Mouse (Mus musculus) lung, adult 2 months (tissue): ENCODE measurements around the gene Hebp2. TPM values are rescaled to one million over a fixed set of nuclear protein-coding genes. Genes with fewer than 3 reads are reported as not detected.

Experiments used
- DNase-seq: peaks from one replicate; pipeline ENCODE4 v3.0.0; 2022
- H3K4me1 ChIP-seq: fragments of 200-500 bp; 2 replicates; pipeline ENCODE4 v1.6.1; 2011; ENCODE audit warnings: low read length; ENCODE audit not compliant: control insufficient read depth, insufficient read depth
- H3K4me3 ChIP-seq: fragments of 200-500 bp; replicated peaks from 2 replicates; pipeline ENCODE3; 2011; ENCODE audit warnings: low read depth, mild to moderate bottlenecking, control low read depth, low read length; ENCODE audit errors: extremely low read depth
- CTCF ChIP-seq: fragments of 200-500 bp; IDR thresholded peaks from 2 replicates; pipeline ENCODE4 v1.5.1; 2011; ENCODE audit warnings: mild to moderate bottlenecking, low read length, control low read depth; ENCODE audit not compliant: insufficient read depth
- POLR2A ChIP-seq: fragments of 200-500 bp; IDR thresholded peaks from 2 replicates; pipeline ENCODE4 v1.6.1; 2011; ENCODE audit warnings: low read depth, mild to moderate bottlenecking, control low read depth, low read length, borderline replicate concordance; ENCODE audit errors: extremely low read depth
- WGBS: fragments of 180-500 bp; shearing (Covaris S2); methylation state at CpG from one replicate; pipeline ENCODE4 v1.1.7; 2018; 5-methylcytosine and 5-hydroxymethylcytosine counted together
- polyA plus RNA-seq: library from polyadenylated mRNA; depleted of rRNA; stranded (reverse); fragments of >200 nt; gene quantifications from 2 replicates; pipeline ENCODE4 v1.2.3, GENCODE M21; 2012

Gene Hebp2
- polyA plus RNA-seq, 1 experiment: 5.5 TPM

GRCm38 (mm10) chr10:18522556-18522955 lies 23.3 kb downstream of the Hebp2 start:
- WGBS: 77% methylated on average over 2 of the region's 2 CpGs
- no peak for DNase-seq
- no peak for TF ChIP-seq CTCF
- no peak for TF ChIP-seq POLR2A
- H3K4me3 ChIP-seq: no peak overlapping the region
- no peaks in the 10 kb centered on the region for H3K4me1 ChIP-seq

- no peaks in the 10 kb centered on the region for H3K4me1 ChIP-seq
- TF ChIP-seq CTCF: no peak
- TF ChIP-seq POLR2A: no peak
- 84% methylated on average over 11 of the region's 11 CpGs for WGBS
- H3K4me3 ChIP-seq: no peak overlapping the region
- no peak for DNase-seq
These were observed 34.4 kb downstream of the Hebp2 start for GRCm38 (mm10) chr10:18511496-18511895.

- WGBS: 53% methylated on average over 3 of the region's 3 CpGs
- Histone ChIP-seq H3K4me3 (no peak overlapping the region), H3K4me1 (no peaks in the 10 kb centered on the region)
- no peak for DNase-seq
- TF ChIP-seq CTCF (no peak), POLR2A (no peak)
These were observed 35.2 kb downstream of the Hebp2 start for GRCm38 (mm10) chr10:18510663-18511062.

DNA sequence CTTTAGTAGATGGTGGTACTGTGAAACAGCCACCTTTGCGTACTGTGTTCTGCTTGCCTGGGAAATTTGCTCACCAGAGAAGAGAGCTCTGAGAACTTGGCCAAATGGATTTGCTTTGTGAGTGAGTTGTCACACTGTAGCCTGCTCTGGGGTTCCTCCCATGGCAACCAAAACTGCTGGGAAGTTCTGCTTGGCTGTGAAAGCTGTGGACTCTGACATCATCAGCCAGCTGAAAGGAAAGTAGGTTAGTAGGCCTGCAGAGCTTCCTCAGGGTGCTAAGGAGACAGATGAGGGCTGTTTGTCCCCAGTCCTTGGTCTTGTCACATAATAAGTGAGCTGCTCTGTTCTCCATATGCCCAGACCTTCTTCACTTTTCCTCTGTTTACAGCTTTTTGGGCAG lies 37.3 kb downstream of the Hebp2 start:
- Histone ChIP-seq H3K4me1 (no peaks in the 10 kb centered on the region), H3K4me3 (no peak overlapping the region)
- no peak for DNase-seq
- TF ChIP-seq POLR2A (no peak), CTCF (no peak)
- WGBS: 83% methylated on average over 1 of the region's 1 CpGs

DNA sequence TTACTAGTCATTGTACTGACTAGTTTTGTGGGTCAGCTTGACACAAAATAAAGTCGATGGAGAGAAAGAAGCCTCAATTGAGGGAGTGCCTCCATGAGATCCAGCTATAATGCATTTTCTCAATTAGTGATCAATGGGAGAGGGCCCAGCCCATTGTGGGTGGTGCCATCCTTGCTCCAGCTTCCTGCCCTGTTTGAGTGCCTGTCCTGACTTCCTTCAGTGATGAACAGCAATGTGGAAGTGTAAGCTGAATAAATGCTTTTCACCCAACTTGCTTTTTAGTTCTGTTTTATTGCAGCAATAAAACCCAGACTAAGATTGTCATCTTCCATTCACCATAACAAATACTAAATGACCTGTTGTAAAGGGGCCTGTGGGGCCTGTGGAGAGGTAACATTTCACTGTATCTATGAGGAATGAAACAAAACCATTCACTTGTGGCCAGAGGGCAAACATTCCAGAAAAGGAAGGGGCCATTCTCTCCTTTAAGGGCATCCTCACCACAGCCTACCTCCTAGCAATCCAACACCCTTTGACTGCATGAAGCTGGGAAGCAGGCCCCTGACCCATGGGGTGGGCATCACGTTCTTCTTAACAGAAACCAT lies 37.9 kb downstream of the Hebp2 start:
- TF ChIP-seq CTCF (no peak), POLR2A (no peak)
- 85% methylated on average over 2 of the region's 2 CpGs for WGBS
- no peak for DNase-seq
- H3K4me3 ChIP-seq: no peak overlapping the region
- H3K4me1 ChIP-seq: no peaks in the 10 kb centered on the region

DNA sequence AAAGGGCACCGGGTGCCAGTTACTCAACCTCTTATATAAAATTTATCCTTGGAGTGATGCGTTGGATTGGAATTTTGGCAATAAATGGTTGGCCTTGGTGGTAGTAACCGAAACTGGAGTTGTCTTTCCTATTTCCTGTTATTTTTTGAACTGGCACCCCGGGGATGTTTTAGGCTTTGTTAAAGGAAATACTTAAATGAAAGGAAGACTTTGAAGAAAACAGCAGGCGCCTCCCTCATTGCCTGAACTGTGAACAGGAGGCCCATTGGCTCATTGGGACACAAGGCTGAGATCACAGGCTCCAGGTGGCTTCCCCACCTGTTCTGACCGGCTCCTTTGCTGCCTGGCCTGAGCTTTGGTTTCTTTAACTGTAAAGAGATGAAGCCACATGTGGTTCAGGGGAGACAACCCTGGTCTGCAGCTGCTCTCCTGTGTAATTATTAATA lies 39.4 kb downstream of the Hebp2 start:
- H3K4me1 ChIP-seq: no peaks in the 10 kb centered on the region
- 48% methylated on average over 6 of the region's 6 CpGs for WGBS
- DNase-seq: no peak
- TF ChIP-seq CTCF: no peak
- TF ChIP-seq POLR2A: no peak
- no peak overlapping the region for H3K4me3 ChIP-seq

DNA sequence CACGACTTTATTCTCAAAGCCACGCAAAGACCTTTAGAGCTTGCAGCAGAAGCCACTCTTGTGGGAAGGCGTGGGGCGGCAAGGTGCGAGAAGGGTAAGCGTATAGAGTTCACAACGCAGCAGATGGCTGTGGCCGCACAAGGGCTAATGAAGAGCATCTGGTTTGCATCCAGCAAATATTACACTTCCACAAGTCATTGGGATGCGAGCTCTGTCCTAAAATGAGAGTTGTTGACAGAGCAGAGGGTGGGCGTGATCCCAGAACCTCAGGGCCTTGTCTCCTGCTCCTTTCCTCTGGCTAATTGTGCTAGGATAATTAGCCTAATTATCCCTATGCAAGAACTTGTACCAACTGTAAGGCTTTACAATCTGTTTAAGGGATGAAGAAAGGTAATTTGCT lies 40.2 kb downstream of the Hebp2 start:
- DNase-seq: no peak
- WGBS: 88% methylated on average over 10 of the region's 10 CpGs

DNA sequence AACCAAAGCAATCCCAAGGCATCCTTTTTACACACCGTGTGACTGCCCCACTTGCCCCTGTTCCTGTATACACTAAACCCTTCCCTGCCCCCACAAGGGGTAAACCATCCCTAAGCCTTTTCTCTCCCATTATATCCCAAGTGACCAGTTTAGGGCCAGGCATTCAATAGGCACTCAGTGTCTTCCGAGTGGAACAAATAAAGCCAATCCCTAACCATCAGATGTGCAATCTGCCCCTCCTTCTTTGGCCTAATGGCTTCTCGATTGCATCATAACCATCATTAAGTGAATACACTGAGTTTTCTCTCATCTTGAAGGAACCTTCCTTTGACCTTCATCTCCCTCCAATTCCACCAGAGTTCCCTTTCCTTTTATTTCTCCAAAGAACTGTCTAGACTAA lies 43.9 kb downstream of the Hebp2 start:
- no peak for DNase-seq
- TF ChIP-seq POLR2A (no peak), CTCF (no peak)
- WGBS: 80% methylated on average over 3 of the region's 3 CpGs
- Histone ChIP-seq H3K4me1 (no peaks in the 10 kb centered on the region), H3K4me3 (no peak overlapping the region)

More for the DNA sequence above, 40.2 kb downstream of the Hebp2 start:
- TF ChIP-seq POLR2A (no peak), CTCF (no peak)
- H3K4me3 ChIP-seq: no peak overlapping the region
- no peaks in the 10 kb centered on the region for H3K4me1 ChIP-seq

DNA sequence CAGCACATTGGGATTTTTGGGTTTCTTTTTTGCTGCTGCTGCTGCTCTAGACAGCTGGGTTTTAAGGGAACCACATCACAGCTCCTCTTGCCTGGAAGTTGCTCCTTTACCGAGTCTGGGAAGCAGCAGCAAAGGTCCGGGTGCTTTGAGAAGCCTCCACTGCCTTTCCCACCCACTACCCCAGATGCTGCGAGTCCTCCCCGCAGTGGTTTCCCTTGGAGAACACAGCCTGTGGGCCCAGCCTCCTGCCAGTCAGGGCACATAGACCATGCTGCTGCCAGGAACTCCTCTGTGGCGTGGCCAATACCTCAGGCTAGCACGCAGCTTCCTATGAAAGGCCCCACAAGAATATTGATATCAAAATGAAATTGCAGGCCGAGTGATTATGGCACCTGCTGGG lies 48.8 kb downstream of the Hebp2 start:
- TF ChIP-seq POLR2A (no peak), CTCF (no peak)
- 76% methylated on average over 7 of the region's 7 CpGs for WGBS
- DNase-seq: no peak

DNA sequence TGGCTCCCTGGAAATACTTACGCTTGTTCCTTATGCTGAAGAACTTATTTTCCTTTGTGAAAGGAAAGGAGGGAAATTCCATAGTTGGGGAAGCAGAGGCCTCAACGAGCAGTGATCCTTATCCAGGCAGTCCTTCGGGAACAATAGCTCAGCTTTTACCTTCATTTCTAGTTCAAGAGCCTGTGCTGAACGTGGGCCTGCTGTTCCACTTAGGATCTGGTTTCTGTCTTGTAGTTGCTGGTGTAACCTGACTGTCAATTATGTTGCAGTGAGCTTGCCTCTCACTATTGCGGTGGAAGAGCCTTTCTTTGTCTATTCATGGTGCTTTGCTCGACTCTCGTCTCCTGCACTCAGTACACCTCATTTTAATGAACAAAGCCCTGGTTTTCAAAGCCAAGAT lies 51.6 kb downstream of the Hebp2 start:
- no peak overlapping the region for H3K4me3 ChIP-seq
- 68% methylated on average over 7 of the region's 7 CpGs for WGBS
- DNase-seq: no peak
- TF ChIP-seq CTCF: no peak
- TF ChIP-seq POLR2A: no peak
- no peaks in the 10 kb centered on the region for H3K4me1 ChIP-seq

More for the DNA sequence above, 48.8 kb downstream of the Hebp2 start:
- H3K4me1 ChIP-seq: no peaks in the 10 kb centered on the region
- H3K4me3 ChIP-seq: no peak overlapping the region
